Mouse (Mus musculus) bone marrow, adult 2 months (tissue): Measurements from ENCODE around the gene Wnt9a.

Source experiments
- CTCF ChIP-seq: fragments of 200-500 bp; IDR thresholded peaks from 2 replicates; pipeline ENCODE4 v1.5.1; 2011; ENCODE audit warnings: low read length, control low read depth; ENCODE audit not compliant: control insufficient read depth, insufficient read depth
- POLR2A ChIP-seq: fragments of 200-500 bp; IDR thresholded peaks from 2 replicates; pipeline ENCODE4 v1.6.1; 2011; ENCODE audit warnings: low read depth, mild to moderate bottlenecking, control low read depth, low read length, borderline replicate concordance; ENCODE audit not compliant: control insufficient read depth

- no peak for TF ChIP-seq CTCF
- no peak for TF ChIP-seq POLR2A
These were observed 32.0 kb downstream of the Wnt9a start for GRCm38 (mm10) chr11:59338736-59339120.
